In the genomic region with DNA sequence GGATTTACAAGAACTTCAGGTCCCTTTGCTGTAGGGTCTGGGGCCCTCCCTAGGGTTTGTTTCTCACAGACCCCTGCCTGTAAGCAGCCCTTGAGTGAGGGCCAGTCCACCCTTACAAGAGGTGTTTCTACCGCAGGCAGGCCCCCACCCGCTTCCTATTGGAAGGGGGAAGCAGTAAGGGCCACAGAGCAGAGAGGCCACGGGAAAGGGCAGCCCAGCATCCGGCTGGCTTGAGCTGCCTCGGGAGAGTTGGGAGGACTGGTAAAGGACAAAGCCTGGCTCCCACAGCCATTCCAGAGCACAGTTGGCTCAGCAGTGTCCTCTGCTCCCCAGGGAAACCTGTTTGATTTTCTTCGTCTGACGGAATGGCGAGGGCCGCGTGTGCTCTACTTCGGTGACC, we compare ENCODE assay signal across 10 mouse cellular contexts. TPM values are rescaled to one million over a fixed set of nuclear protein-coding genes. Genes with fewer than 3 reads are reported as not detected.
DNase-seq lines count a peak whose midpoint lies in the region; ATAC-seq and TF ChIP-seq lines count a peak whose summit lies in the region.
"Had no signal": no experiment of that assay in that cellular context is flagged by ENCODE, and none has a peak within 500 bp of the region (broad histone marks: within the 10 kb centered on the region; RNA-seq: fewer than 3 reads in every experiment).

No protein-coding gene starts in this region.

- no peak for ATAC-seq in midbrain, embryonic 16.5 days
- no peak for ATAC-seq in monocyte, adult 5-6 weeks (replicated peaks; ENCODE audit: insufficient number of reproducible peaks, low FRiP score, low TSS enrichment, poor library complexity, severe bottlenecking)
- ATAC-seq: CD4-positive, CD25-positive, alpha-beta regulatory T cell, adult 4 months had no signal

- intact Hi-C loops in gastrocnemius, adult 2 months (cut with DNase I), result no loop called here

- 73% methylated on average over 11 of the region's 11 CpGs for WGBS in midbrain, embryonic 16.5 days

- no peaks in the 10 kb centered on the region for H3K27me3 ChIP-seq in midbrain, embryonic 16.5 days (ENCODE audit: control insufficient read depth, insufficient read depth, low read depth, low read length)

- H3K36me3 ChIP-seq in midbrain, embryonic 16.5 days (ENCODE audit: control insufficient read depth, insufficient read depth, low read length), result peaks cover 29% of the 10 kb centered on the region

- H3K4me2 ChIP-seq in midbrain, embryonic 16.5 days (ENCODE audit: low read length), result no peak overlapping the region
- H3K4me2 ChIP-seq: liver, embryonic 11.5 days had no signal

- peak overlapping the region; percentile 58 for H3K27ac ChIP-seq in gastrocnemius, adult 2 months
- no peak overlapping the region for H3K27ac ChIP-seq in midbrain, embryonic 16.5 days (ENCODE audit: low read length)

- peaks cover 11% of the 10 kb centered on the region for H3K4me1 ChIP-seq in midbrain, embryonic 16.5 days (ENCODE audit: control insufficient read depth, insufficient read depth, low read length)

- no peaks in the 10 kb centered on the region for H3K9me3 ChIP-seq in midbrain, embryonic 16.5 days (replicated peaks; ENCODE audit: control insufficient read depth, low read length, poor library complexity, severe bottlenecking)

- peak; percentile 35 for DNase-seq in gastrocnemius, adult 2 months
- DNase-seq in gastrocnemius, postnatal 25 days, result no peak
- peak; percentile 1 for DNase-seq in ovary, adult 18-20 months (ENCODE audit: low spot score)
- no peak for DNase-seq in ovary, postnatal 10 days (ENCODE audit: low spot score)
- DNase-seq in kidney, adult 9 months, result peak; percentile 42
- DNase-seq in lung, postnatal 36 days, result peak; percentile 26

- H3K9ac ChIP-seq in midbrain, embryonic 16.5 days (ENCODE audit: low read depth, low read length), result no peak overlapping the region

- H3K4me3 ChIP-seq in gastrocnemius, adult 2 months, result no peak overlapping the region
- no peak overlapping the region for H3K4me3 ChIP-seq in midbrain, embryonic 16.5 days (ENCODE audit: low read depth, low read length)

- TF ChIP-seq CTCF in gastrocnemius, adult 2 months (IDR thresholded peaks at IDR 0.05), result no peak

RNA-seq across cellular contexts. Expression of a gene that starts 6.9 kb away (rescaled TPM):
- total RNA-seq in gastrocnemius, adult 2 months (2021), result 1 to 10 TPM; 1.2 to 1.7 TPM
- total RNA-seq in gastrocnemius, postnatal 25 days (2021), result 1 to 10 TPM; 2.6 to 4.1 TPM
- polyA plus RNA-seq in midbrain, embryonic 16.5 days (2015; fragmentation: Nextera tagmentation; extraction: Ambion mirVana), result 170 and 199 TPM in 2 replicates
- total RNA-seq in monocyte, adult 5-6 weeks (2017), result 1.7 to 2.7 TPM in 2 of 3 replicates, not detected in the other
- polyA plus RNA-seq: CD4-positive, CD25-positive, alpha-beta regulatory T cell, adult 4 months had no signal

RNA-seq across cellular contexts. Expression of a gene that starts 9.0 kb away (rescaled TPM):
- 10 to 100 TPM; 33.4 to 36.1 TPM for total RNA-seq in gastrocnemius, adult 2 months (2021)
- total RNA-seq in gastrocnemius, postnatal 25 days (2021), result 10 to 100 TPM; 37.6 to 43.8 TPM
- polyA plus RNA-seq in midbrain, embryonic 16.5 days (2015; fragmentation: Nextera tagmentation; extraction: Ambion mirVana), result 38.4 and 57.0 TPM in 2 replicates
- total RNA-seq in monocyte, adult 5-6 weeks (2017), result 28.8 to 62.7 TPM (median 40.4 TPM) in 3 replicates

RNA-seq across cellular contexts. Expression of a gene that starts 30.6 kb away (rescaled TPM):
- 10 to 100 TPM; 14.0 to 16.5 TPM for total RNA-seq in gastrocnemius, adult 2 months (2021)
- 10 to 100 TPM; 15.8 to 26.6 TPM for total RNA-seq in gastrocnemius, postnatal 25 days (2021)
- 11.2 and 15.4 TPM in 2 replicates for polyA plus RNA-seq in midbrain, embryonic 16.5 days (2015; fragmentation: Nextera tagmentation; extraction: Ambion mirVana)
- not detected in 3 replicates for total RNA-seq in monocyte, adult 5-6 weeks (2017)

Comparison
In these comparisons a context has a peak if more than half of its experiments do, and no peak if none do; other contexts are left out.
1. DNase-seq: peak in gastrocnemius, adult 2 months (single experiment), ovary, adult 18-20 months (single experiment), kidney, adult 9 months (single experiment) and lung, postnatal 36 days (single experiment); none in gastrocnemius, postnatal 25 days (single experiment) and ovary, postnatal 10 days (single experiment).
2. RNA of a gene that starts 30.6 kb away (total RNA-seq): 15.8 to 26.6 TPM in gastrocnemius, postnatal 25 days and 14.0 to 16.5 TPM in gastrocnemius, adult 2 months; not detected in monocyte, adult 5-6 weeks; every median in the first group is over 10 times any median in the second.